Mouse (Mus musculus): Measurements from ENCODE around the gene Arf1. TPM values are rescaled to one million over a fixed set of nuclear protein-coding genes. Genes with fewer than 3 reads are reported as not detected.

Gene Arf1
- polyA plus RNA-seq, 1 experiment from 2014 or later: 718 TPM

DNA sequence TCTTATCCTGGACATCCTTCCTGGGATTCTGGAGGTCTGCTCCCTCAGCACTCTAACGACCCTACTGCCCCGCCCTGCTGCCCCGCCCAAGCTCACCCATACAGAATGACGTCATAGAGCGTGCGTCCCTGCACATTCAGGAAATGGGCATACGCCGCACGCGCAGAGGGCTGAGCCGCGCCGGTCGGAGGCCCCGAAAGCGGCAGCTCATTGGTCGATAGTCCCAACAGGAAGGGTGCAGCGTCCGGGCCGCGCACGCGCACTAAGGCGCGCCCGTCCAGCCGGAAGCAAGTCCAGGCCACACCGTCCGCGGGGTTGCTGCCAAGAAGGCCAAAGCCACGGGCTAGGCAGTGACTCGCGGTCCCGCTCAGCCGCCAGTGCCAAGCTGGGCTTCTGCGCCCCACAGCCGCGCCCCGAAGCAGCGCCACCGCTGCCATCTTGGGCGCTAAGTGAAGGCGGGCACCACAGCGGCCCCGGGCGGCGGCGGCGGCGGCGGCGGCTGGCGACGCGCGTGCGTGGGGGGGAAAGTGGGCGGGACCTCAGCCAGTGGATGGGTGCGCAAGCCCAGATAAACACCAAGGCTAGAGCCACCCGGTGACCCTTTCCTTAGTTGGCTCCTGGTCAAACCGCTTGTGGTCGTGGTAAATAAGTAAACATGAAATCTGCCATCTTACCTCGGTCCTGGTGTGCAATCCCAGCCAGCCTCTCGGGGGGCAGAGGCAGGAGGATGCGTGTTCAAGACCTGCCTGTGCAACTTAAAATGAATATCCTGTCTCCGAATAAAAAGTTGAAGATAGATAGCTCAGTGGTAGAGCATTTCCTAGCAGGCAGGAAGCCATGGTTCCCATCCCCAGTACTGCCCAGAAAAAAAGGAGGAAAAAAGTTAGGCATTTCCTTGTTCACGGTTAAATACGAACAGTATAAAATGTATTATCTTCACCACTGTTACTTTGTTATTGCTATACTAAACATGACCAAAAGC is 64.5 kb downstream of the Arf1 start, which contains the start of gene Iba57:
Iba57 (minus strand) TSS at position 485 of the 982 bp plus-strand sequence.
- Histone ChIP-seq H3K9ac (peak within 1 kb of the TSS; percentile 89), H3K27me3 (no peaks in the 10 kb centered on the region), H3K9me3 (replicated peaks) (no peaks in the 10 kb centered on the region), H3K36me3 (no peaks in the 10 kb centered on the region), H3K4me1 (peaks cover 17% of the 10 kb centered on the region), H3K27ac (replicated peaks) (peak within 1 kb of the TSS; percentile 100), H3K4me3 (replicated peaks) (peak within 1 kb of the TSS; percentile 90), H3K4me2 (replicated peaks) (peak within 1 kb of the TSS; percentile 67)
- peak; percentile 98 for ATAC-seq (ENCODE audit: insufficient number of reproducible peaks, low FRiP score, low TSS enrichment, low read depth)
- 3% methylated on average over 54 of the region's 68 CpGs for WGBS

DNA sequence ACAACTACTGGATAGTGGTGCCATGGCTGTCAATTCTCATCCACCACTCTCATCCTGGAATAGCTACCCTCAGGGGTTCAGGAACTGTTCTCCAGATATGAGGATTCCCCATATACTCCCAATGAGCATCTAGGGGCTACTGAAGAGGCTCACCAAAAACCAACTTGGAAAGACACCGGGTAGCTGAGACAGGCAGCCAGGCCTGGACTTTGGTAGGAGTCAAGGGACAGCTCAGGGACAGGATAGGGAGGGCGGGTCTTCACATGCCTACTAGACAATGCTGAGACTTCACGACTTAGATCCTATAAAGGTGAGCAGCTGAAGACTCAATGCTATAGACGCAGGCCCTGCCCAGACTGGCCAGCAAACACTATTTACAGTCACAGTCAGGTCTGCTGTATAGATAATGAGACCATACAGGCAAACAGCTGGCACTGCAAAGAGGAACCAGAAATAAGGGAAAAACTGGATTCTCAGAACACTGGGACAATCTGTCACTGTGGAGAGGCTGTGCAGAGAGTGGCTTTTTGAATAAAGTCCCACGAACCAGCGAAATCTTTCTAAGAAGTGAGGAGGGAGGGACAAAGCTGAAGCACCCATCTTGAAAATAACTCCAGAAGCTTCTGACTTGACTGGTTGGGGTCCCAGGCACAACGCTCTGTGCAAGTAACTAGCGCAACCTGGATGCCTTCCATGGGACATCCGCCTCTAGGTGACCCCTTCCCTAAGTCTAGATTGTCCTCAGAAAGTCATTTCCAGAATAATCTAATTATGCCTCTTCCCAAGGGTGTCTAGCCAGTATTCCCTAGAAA is 65.4 kb downstream of the Arf1 start:
- Histone ChIP-seq H3K4me3 (replicated peaks) (peak overlapping the region; percentile 90), H3K9ac (peak overlapping the region; percentile 26), H3K36me3 (peaks cover 9% of the 10 kb centered on the region), H3K27me3 (no peaks in the 10 kb centered on the region), H3K27ac (replicated peaks) (peak overlapping the region; percentile 100), H3K4me2 (replicated peaks) (peak overlapping the region; percentile 67), H3K9me3 (replicated peaks) (no peaks in the 10 kb centered on the region), H3K4me1 (peaks cover 17% of the 10 kb centered on the region)
- no peak for ATAC-seq (ENCODE audit: insufficient number of reproducible peaks, low FRiP score, low TSS enrichment, low read depth)
- 52% methylated on average over 9 of the region's 9 CpGs for WGBS

Other genes with a start within 250 kb of the Arf1 start
- 2.4 and 3.5 TPM in 2 replicates for gene Obscn, start 91.9 kb downstream of the Arf1 start, polyA plus RNA-seq (2015; fragmentation: Nextera tagmentation; extraction: Ambion mirVana)
- 5.4 and 6.5 TPM in 2 replicates for gene Iba57, start 64.5 kb downstream of the Arf1 start, polyA plus RNA-seq (2015; fragmentation: Nextera tagmentation; extraction: Ambion mirVana)
- gene Gjc2, start 45.1 kb downstream of the Arf1 start, polyA plus RNA-seq (2015; fragmentation: Nextera tagmentation; extraction: Ambion mirVana): 0.52 and 0.74 TPM in 2 replicates
- gene Guk1, start 36.1 kb downstream of the Arf1 start, polyA plus RNA-seq (2015; fragmentation: Nextera tagmentation; extraction: Ambion mirVana): 111 and 113 TPM in 2 replicates
- 82.3 and 82.8 TPM in 2 replicates for gene Mrpl55, start 25.8 kb downstream of the Arf1 start, polyA plus RNA-seq (2015; fragmentation: Nextera tagmentation; extraction: Ambion mirVana)
- 30.6 and 31.3 TPM in 2 replicates for gene 2310033P09Rik, start 19.9 kb downstream of the Arf1 start, polyA plus RNA-seq (2015; fragmentation: Nextera tagmentation; extraction: Ambion mirVana)
- 2.5 and 3.4 TPM in 2 replicates for gene Wnt3a, start 62.5 kb upstream of the Arf1 start, polyA plus RNA-seq (2015; fragmentation: Nextera tagmentation; extraction: Ambion mirVana)
- 7.0 and 8.5 TPM in 2 replicates for gene Wnt9a, start 78.7 kb upstream of the Arf1 start, polyA plus RNA-seq (2015; fragmentation: Nextera tagmentation; extraction: Ambion mirVana)
- not detected in 2 replicates for gene Prss38, start 147.4 kb upstream of the Arf1 start, polyA plus RNA-seq (2015; fragmentation: Nextera tagmentation; extraction: Ambion mirVana)
- 10.8 and 12.1 TPM in 2 replicates for gene Jmjd4, start 221.8 kb upstream of the Arf1 start, polyA plus RNA-seq (2015; fragmentation: Nextera tagmentation; extraction: Ambion mirVana)
- gene Snap47, start 222.9 kb upstream of the Arf1 start, polyA plus RNA-seq (2015; fragmentation: Nextera tagmentation; extraction: Ambion mirVana): 115 and 121 TPM in 2 replicates
- gene Zfp867, start 244.2 kb upstream of the Arf1 start, polyA plus RNA-seq (2015; fragmentation: Nextera tagmentation; extraction: Ambion mirVana): 8.8 and 8.9 TPM in 2 replicates

Data from embryonic facial prominence, embryonic 15.5 days (tissue).